Mouse (Mus musculus) intestine, embryonic 15.5 days (tissue): Measurements from ENCODE around the gene Gm49387. TPM values are rescaled to one million over a fixed set of nuclear protein-coding genes. Genes with fewer than 3 reads are reported as not detected.

Source experiments
- ATAC-seq: fragments of 200-750 bp; cut with Nextera tagmentation; 2 replicates; pipeline ENCODE4 v1.8.0; 2017; ENCODE audit warnings: moderate TSS enrichment, moderate library complexity
- H3K27ac ChIP-seq: fragments of 300-500 bp; sonication (generic); 2 replicates; pipeline ENCODE4 v1.5.1; 2015; ENCODE audit warnings: mild to moderate bottlenecking, inconsistent platforms
- H3K27me3 ChIP-seq: fragments of 300-500 bp; sonication (generic); replicated peaks from 2 replicates; pipeline ENCODE4 v1.6.1; 2015; ENCODE audit warnings: inconsistent platforms
- H3K36me3 ChIP-seq: fragments of 300-500 bp; sonication (generic); 2 replicates; pipeline ENCODE4 v1.6.1; 2015; ENCODE audit warnings: inconsistent platforms
- H3K4me1 ChIP-seq: fragments of 300-500 bp; sonication (generic); replicated peaks from 2 replicates; pipeline ENCODE4 v1.6.1; 2015; ENCODE audit warnings: inconsistent platforms
- H3K4me2 ChIP-seq: fragments of 300-500 bp; sonication (generic); replicated peaks from 2 replicates; pipeline ENCODE4 v1.6.1; 2015; ENCODE audit warnings: mild to moderate bottlenecking, inconsistent platforms
- H3K4me3 ChIP-seq: fragments of 300-500 bp; sonication (generic); replicated peaks from 2 replicates; pipeline ENCODE4 v1.5.1; 2015; ENCODE audit warnings: inconsistent platforms
- H3K9ac ChIP-seq: fragments of 300-500 bp; sonication (generic); 2 replicates; pipeline ENCODE4 v1.6.1; 2015; ENCODE audit warnings: inconsistent platforms
- H3K9me3 ChIP-seq: fragments of 300-500 bp; sonication (generic); 2 replicates; pipeline ENCODE4 v1.6.1; 2016; ENCODE audit warnings: inconsistent platforms
- WGBS: fragments of 180-500 bp; shearing (Covaris S2); methylation state at CpG from one replicate; pipeline ENCODE4 v1.1.7; 2015; 5-methylcytosine and 5-hydroxymethylcytosine counted together
- polyA plus RNA-seq: library from polyadenylated mRNA; unstranded; fragments of >200 nt; fragmentation: Nextera tagmentation; extraction: Ambion mirVana; gene quantifications from 2 replicates; pipeline ENCODE4 v1.2.1, GENCODE M21; 2015

Gene Gm49387
- polyA plus RNA-seq, 1 experiment from 2014 or later = 1.3 TPM

GRCm38 (mm10) chr14:31519165-31519564, 121.5 kb downstream of the Gm49387 start:
- Histone ChIP-seq H3K4me3 (no peak overlapping the region), H3K36me3 (no peaks in the 10 kb centered on the region), H3K9me3 (no peaks in the 10 kb centered on the region), H3K4me2 (peak overlapping the region; percentile 17), H3K9ac (no peak overlapping the region), H3K27me3 (no peaks in the 10 kb centered on the region), H3K4me1 (peaks cover 7% of the 10 kb centered on the region; the same call in 1 of the 2 replicates), H3K27ac (no peak overlapping the region)
- WGBS = 30% methylated on average over 3 of the region's 3 CpGs
- ATAC-seq = peak; percentile 81

GRCm38 (mm10) chr14:31515895-31516294, 124.8 kb downstream of the Gm49387 start:
- WGBS = 89% methylated on average over 2 of the region's 2 CpGs
- no peaks in the 10 kb centered on the region for H3K36me3 ChIP-seq
- H3K27ac ChIP-seq = no peak overlapping the region
- H3K4me3 ChIP-seq = no peak overlapping the region
- no peak for ATAC-seq
- H3K4me2 ChIP-seq = no peak overlapping the region
- no peaks in the 10 kb centered on the region for H3K27me3 ChIP-seq
- peaks cover 7% of the 10 kb centered on the region; the same call in 1 of the 2 replicates for H3K4me1 ChIP-seq
- no peaks in the 10 kb centered on the region for H3K9me3 ChIP-seq
- no peak overlapping the region for H3K9ac ChIP-seq

- no peak overlapping the region for H3K27ac ChIP-seq
- no peaks in the 10 kb centered on the region for H3K27me3 ChIP-seq
- no peaks in the 10 kb centered on the region for H3K4me1 ChIP-seq
- no peak overlapping the region for H3K4me3 ChIP-seq
- H3K9me3 ChIP-seq = no peaks in the 10 kb centered on the region
- H3K4me2 ChIP-seq = no peak overlapping the region
- ATAC-seq = no peak
- H3K9ac ChIP-seq = no peak overlapping the region
- peaks cover 31% of the 10 kb centered on the region for H3K36me3 ChIP-seq
- 88% methylated on average over 3 of the region's 3 CpGs for WGBS
Observed at GRCm38 (mm10) chr14:31510322-31510721, 130.4 kb downstream of the Gm49387 start.

- no peaks in the 10 kb centered on the region for H3K9me3 ChIP-seq
- no peak overlapping the region for H3K9ac ChIP-seq
- ATAC-seq = no peak
- H3K27me3 ChIP-seq = no peaks in the 10 kb centered on the region
- H3K4me3 ChIP-seq = no peak overlapping the region
- H3K36me3 ChIP-seq = peaks cover 35% of the 10 kb centered on the region
- H3K27ac ChIP-seq = no peak overlapping the region
- H3K4me2 ChIP-seq = no peak overlapping the region
- WGBS = 91% methylated on average over 2 of the region's 2 CpGs
- H3K4me1 ChIP-seq = no peaks in the 10 kb centered on the region
Observed at GRCm38 (mm10) chr14:31509911-31510310, 130.8 kb downstream of the Gm49387 start.

GRCm38 (mm10) chr14:31506456-31506855, 134.2 kb downstream of the Gm49387 start:
- no peak overlapping the region for H3K4me2 ChIP-seq
- no peak overlapping the region for H3K27ac ChIP-seq
- H3K9ac ChIP-seq = no peak overlapping the region
- no peak overlapping the region for H3K4me3 ChIP-seq
- H3K36me3 ChIP-seq = peaks cover 56% of the 10 kb centered on the region
- no peak for ATAC-seq
- H3K4me1 ChIP-seq = no peaks in the 10 kb centered on the region
- H3K27me3 ChIP-seq = no peaks in the 10 kb centered on the region
- H3K9me3 ChIP-seq = no peaks in the 10 kb centered on the region
- WGBS = 96% methylated on average over 6 of the region's 6 CpGs

- H3K36me3 ChIP-seq = peaks cover 54% of the 10 kb centered on the region
- ATAC-seq = no peak
Observed at GRCm38 (mm10) chr14:31503406-31503805, 137.3 kb downstream of the Gm49387 start.

More at GRCm38 (mm10) chr14:31503406-31503805, 137.3 kb downstream of the Gm49387 start:
- H3K9ac ChIP-seq = no peak overlapping the region
- no peak overlapping the region for H3K4me3 ChIP-seq
- no peak overlapping the region for H3K27ac ChIP-seq
- no peak overlapping the region for H3K4me2 ChIP-seq
- WGBS = 84% methylated on average over 13 of the region's 13 CpGs
- no peaks in the 10 kb centered on the region for H3K4me1 ChIP-seq
- H3K9me3 ChIP-seq = no peaks in the 10 kb centered on the region
- no peaks in the 10 kb centered on the region for H3K27me3 ChIP-seq

Other genes with a start within 250 kb of the Gm49387 start
- 18.1 and 20.6 TPM in 2 replicates for gene Sh3bp5, start 204.8 kb downstream of the Gm49387 start, polyA plus RNA-seq
- 19.9 and 21.4 TPM in 2 replicates for gene Eaf1, start 146.5 kb downstream of the Gm49387 start, polyA plus RNA-seq
- gene Mettl6, start 145.8 kb downstream of the Gm49387 start, polyA plus RNA-seq = 52.9 and 54.1 TPM in 2 replicates
- gene Colq, start 49.5 kb downstream of the Gm49387 start, polyA plus RNA-seq = 0.61 and 0.65 TPM in 2 replicates
- 27.6 TPM in 2 replicates for gene Btd, start 150 bp upstream of the Gm49387 start, polyA plus RNA-seq
- gene Hacl1, start 408 bp upstream of the Gm49387 start, polyA plus RNA-seq = 15.5 and 17.4 TPM in 2 replicates
- gene Ankrd28, start 189.8 kb upstream of the Gm49387 start, polyA plus RNA-seq = 6.7 and 7.4 TPM in 2 replicates